In the genomic region with DNA sequence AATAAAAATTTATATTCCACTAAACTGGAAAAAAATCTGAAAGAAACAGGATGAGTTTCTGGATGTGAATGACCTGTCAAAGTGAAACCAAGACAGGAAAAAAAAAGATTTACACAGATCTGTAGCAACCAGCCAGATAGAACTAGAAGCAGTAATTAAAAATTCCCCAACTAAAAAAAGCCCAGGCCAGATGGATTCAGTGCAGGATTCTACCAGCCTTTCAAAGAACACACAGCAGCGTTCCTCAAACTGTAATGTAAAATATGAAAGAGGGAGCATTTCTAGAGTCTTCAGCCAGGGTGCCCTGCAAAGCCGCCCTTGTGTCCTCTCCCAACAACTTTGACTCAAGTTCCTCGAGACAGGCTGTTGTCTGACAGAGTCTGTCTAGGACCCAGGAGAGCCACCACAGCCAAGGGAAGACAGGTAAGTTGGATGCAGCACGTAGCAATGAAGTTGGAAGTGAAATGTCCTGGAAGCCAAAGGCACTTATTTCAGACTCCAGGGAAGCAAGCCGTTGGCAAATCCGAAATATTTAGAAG, we compare ENCODE assay signal across 17 mouse cellular contexts.
DNase-seq lines count a peak whose midpoint lies in the region; ATAC-seq and TF ChIP-seq lines count a peak whose summit lies in the region.
"Had no signal": no experiment of that assay in that cellular context is flagged by ENCODE, and none has a peak within 500 bp of the region (broad histone marks: within the 10 kb centered on the region; RNA-seq: fewer than 3 reads in every experiment).

No protein-coding gene starts in this region.

- TF ChIP-seq CTCF in cortical plate, adult 2 months (IDR thresholded peaks at IDR 0.05; ENCODE audit: extremely low read depth, insufficient read depth, low read length): no peak

- TF ChIP-seq POLR2A in cortical plate, adult 2 months (IDR thresholded peaks at IDR 0.05; ENCODE audit: extremely low read depth, insufficient read depth, low read length): no peak

- peaks cover 5% of the 10 kb centered on the region for H3K4me1 ChIP-seq in cortical plate, adult 2 months (ENCODE audit: control insufficient read depth, insufficient read depth, low read length)
- H3K4me1 ChIP-seq: embryonic facial prominence, embryonic 12.5 days; heart, embryonic 13.5 days; hindbrain, embryonic 15.5 days had no signal

- H3K27ac ChIP-seq in cortical plate, adult 2 months (ENCODE audit: insufficient read depth, low read length): 0 out of 2 replicates have a peak overlapping the region, but pooled peaks have one; percentile 39
- H3K27ac ChIP-seq: embryonic facial prominence, embryonic 12.5 days; heart, embryonic 13.5 days; hindbrain, embryonic 15.5 days had no signal

- H3K4me3 ChIP-seq in cortical plate, adult 2 months (ENCODE audit: insufficient read depth, low read length): peak overlapping the region; percentile 12; the same call in 1 of the 2 replicates
- H3K4me3 ChIP-seq: embryonic facial prominence, embryonic 12.5 days; heart, embryonic 13.5 days; hindbrain, embryonic 15.5 days had no signal

- intact Hi-C loops in left cerebral cortex, postnatal 14 days (cut with DNase I): no loop called here

- DNase-seq in frontal cortex, postnatal 10 days (ENCODE audit: low spot score in 2 of 2): no peak
- peak; percentile 41 to 71 for DNase-seq in left cerebral cortex, postnatal 14 days (ENCODE audit: low spot score in 2 of 2)
- DNase-seq in left cerebral cortex, adult 8-10 months (ENCODE audit: low spot score in 2 of 2): no peak
- DNase-seq in brain, adult 2 months (ENCODE audit: low read depth, low spot score): peak; percentile 69
- DNase-seq: adrenal gland, adult 2 months; adrenal gland, postnatal 25 days; cerebellum, adult 2 months; cerebellum, postnatal 14 days; gastrocnemius, postnatal 36 days; heart, adult 11 months; heart, postnatal 36 days had no signal

- peak; percentile 87 for ATAC-seq in frontal cortex, adult (ENCODE audit: low TSS enrichment)
- ATAC-seq: forebrain, embryonic 14.5 days had no signal

Comparison
In these comparisons a context has a peak if more than half of its experiments do, and no peak if none do; other contexts are left out.
1. DNase-seq: peak in left cerebral cortex, postnatal 14 days (2 of 2) and brain, adult 2 months (single experiment); none in frontal cortex, postnatal 10 days (0 of 2) and left cerebral cortex, adult 8-10 months (0 of 2).